Mouse (Mus musculus): ENCODE results near the gene Prg2. TPM values are rescaled to one million over a fixed set of nuclear protein-coding genes. Genes with fewer than 3 reads are reported as not detected.

The Prg2 gene
- polyA plus RNA-seq, 1 experiment from 2014 or later = not detected

GRCm38 (mm10) chr2:85009212-85009611 lies 29.0 kb downstream of the Prg2 start:
- Histone ChIP-seq H3K4me2 (ENCODE audit: low read depth) (no peak overlapping the region), H3K27me3 (ENCODE audit: control insufficient read depth, insufficient read depth, low read length) (no peaks in the 10 kb centered on the region), H3K4me3 (ENCODE audit: low read depth, low read length) (no peak overlapping the region), H3K27ac (ENCODE audit: low read depth, low read length) (no peak overlapping the region), H3K4me1 (ENCODE audit: control insufficient read depth, insufficient read depth, low read length) (no peaks in the 10 kb centered on the region), H3K9me3 (ENCODE audit: control insufficient read depth, low read length) (no peaks in the 10 kb centered on the region), H3K9ac (ENCODE audit: low read length) (no peak overlapping the region), H3K36me3 (ENCODE audit: control insufficient read depth, insufficient read depth, low read length) (no peaks in the 10 kb centered on the region)
- ATAC-seq (ENCODE audit: insufficient read depth, low FRiP score, low TSS enrichment) (no peak), DNase-seq (ENCODE audit: low spot score) (no peak)
- 67% methylated on average over 2 of the region's 2 CpGs for WGBS

GRCm38 (mm10) chr2:85011906-85012604 lies 31.8 kb downstream of the Prg2 start:
- H3K9me3 ChIP-seq (ENCODE audit: control insufficient read depth, low read length) = no peaks in the 10 kb centered on the region
- H3K4me1 ChIP-seq (ENCODE audit: control insufficient read depth, insufficient read depth, low read length) = no peaks in the 10 kb centered on the region
- WGBS = 62% methylated on average over 9 of the region's 9 CpGs
- no peaks in the 10 kb centered on the region for H3K36me3 ChIP-seq (ENCODE audit: control insufficient read depth, insufficient read depth, low read length)
- no peak overlapping the region for H3K4me2 ChIP-seq (ENCODE audit: low read depth)
- no peak overlapping the region for H3K27ac ChIP-seq (ENCODE audit: low read depth, low read length)
- no peak overlapping the region for H3K4me3 ChIP-seq (ENCODE audit: low read depth, low read length)
- no peak for DNase-seq (ENCODE audit: low spot score)
- no peaks in the 10 kb centered on the region for H3K27me3 ChIP-seq (ENCODE audit: control insufficient read depth, insufficient read depth, low read length)
- no peak for ATAC-seq (ENCODE audit: insufficient read depth, low FRiP score, low TSS enrichment)
- H3K9ac ChIP-seq (ENCODE audit: low read length) = no peak overlapping the region

- Histone ChIP-seq H3K9ac (ENCODE audit: low read length) (no peak overlapping the region), H3K36me3 (ENCODE audit: control insufficient read depth, insufficient read depth, low read length) (no peaks in the 10 kb centered on the region), H3K27ac (ENCODE audit: low read depth, low read length) (no peak overlapping the region), H3K27me3 (ENCODE audit: control insufficient read depth, insufficient read depth, low read length) (no peaks in the 10 kb centered on the region), H3K4me3 (ENCODE audit: low read depth, low read length) (no peak overlapping the region), H3K4me2 (ENCODE audit: low read depth) (no peak overlapping the region), H3K4me1 (ENCODE audit: control insufficient read depth, insufficient read depth, low read length) (no peaks in the 10 kb centered on the region), H3K9me3 (ENCODE audit: control insufficient read depth, low read length) (no peaks in the 10 kb centered on the region)
- no peak for ATAC-seq (ENCODE audit: insufficient read depth, low FRiP score, low TSS enrichment)
- no peak for DNase-seq (ENCODE audit: low spot score)
- 90% methylated on average over 14 of the region's 14 CpGs for WGBS
Observed at GRCm38 (mm10) chr2:85012679-85013078, 32.4 kb downstream of the Prg2 start.

GRCm38 (mm10) chr2:85013826-85014587 lies 33.7 kb downstream of the Prg2 start:
- no peaks in the 10 kb centered on the region for H3K36me3 ChIP-seq (ENCODE audit: control insufficient read depth, insufficient read depth, low read length)
- H3K9ac ChIP-seq (ENCODE audit: low read length) = no peak overlapping the region
- no peaks in the 10 kb centered on the region for H3K9me3 ChIP-seq (ENCODE audit: control insufficient read depth, low read length)
- no peaks in the 10 kb centered on the region for H3K4me1 ChIP-seq (ENCODE audit: control insufficient read depth, insufficient read depth, low read length)
- no peak overlapping the region for H3K4me3 ChIP-seq (ENCODE audit: low read depth, low read length)
- ATAC-seq (ENCODE audit: insufficient read depth, low FRiP score, low TSS enrichment) (no peak), DNase-seq (ENCODE audit: low spot score) (no peak)
- no peaks in the 10 kb centered on the region for H3K27me3 ChIP-seq (ENCODE audit: control insufficient read depth, insufficient read depth, low read length)
- no peak overlapping the region for H3K27ac ChIP-seq (ENCODE audit: low read depth, low read length)
- 85% methylated on average over 5 of the region's 5 CpGs for WGBS
- H3K4me2 ChIP-seq (ENCODE audit: low read depth) = no peak overlapping the region

GRCm38 (mm10) chr2:85014588-85014982 lies 34.3 kb downstream of the Prg2 start:
- Histone ChIP-seq H3K36me3 (ENCODE audit: control insufficient read depth, insufficient read depth, low read length) (no peaks in the 10 kb centered on the region), H3K27me3 (ENCODE audit: control insufficient read depth, insufficient read depth, low read length) (no peaks in the 10 kb centered on the region), H3K9me3 (ENCODE audit: control insufficient read depth, low read length) (no peaks in the 10 kb centered on the region), H3K9ac (ENCODE audit: low read length) (no peak overlapping the region), H3K4me1 (ENCODE audit: control insufficient read depth, insufficient read depth, low read length) (no peaks in the 10 kb centered on the region), H3K4me2 (ENCODE audit: low read depth) (no peak overlapping the region), H3K4me3 (ENCODE audit: low read depth, low read length) (no peak overlapping the region), H3K27ac (ENCODE audit: low read depth, low read length) (no peak overlapping the region)
- ATAC-seq (ENCODE audit: insufficient read depth, low FRiP score, low TSS enrichment) (peak; percentile 9; the same call in 1 of the 2 replicates), DNase-seq (ENCODE audit: low spot score) (no peak)
- WGBS = 62% methylated on average over 3 of the region's 3 CpGs

GRCm38 (mm10) chr2:85022043-85022442 lies 41.8 kb downstream of the Prg2 start:
- DNase-seq (ENCODE audit: low spot score) = no peak

GRCm38 (mm10) chr2:85026178-85026577 lies 45.9 kb downstream of the Prg2 start:
- Histone ChIP-seq H3K27me3 (ENCODE audit: control insufficient read depth, insufficient read depth, low read length) (no peaks in the 10 kb centered on the region), H3K4me2 (ENCODE audit: low read depth) (no peak overlapping the region), H3K27ac (ENCODE audit: low read depth, low read length) (no peak overlapping the region), H3K36me3 (ENCODE audit: control insufficient read depth, insufficient read depth, low read length) (no peaks in the 10 kb centered on the region), H3K9me3 (ENCODE audit: control insufficient read depth, low read length) (no peaks in the 10 kb centered on the region), H3K4me3 (ENCODE audit: low read depth, low read length) (no peak overlapping the region), H3K4me1 (ENCODE audit: control insufficient read depth, insufficient read depth, low read length) (no peaks in the 10 kb centered on the region), H3K9ac (ENCODE audit: low read length) (no peak overlapping the region)
- WGBS = 80% methylated on average over 3 of the region's 3 CpGs
- DNase-seq (ENCODE audit: low spot score) (no peak), ATAC-seq (ENCODE audit: insufficient read depth, low FRiP score, low TSS enrichment) (no peak)

More at GRCm38 (mm10) chr2:85022043-85022442, 41.8 kb downstream of the Prg2 start:
- Histone ChIP-seq H3K27me3 (ENCODE audit: control insufficient read depth, insufficient read depth, low read length) (no peaks in the 10 kb centered on the region), H3K4me1 (ENCODE audit: control insufficient read depth, insufficient read depth, low read length) (no peaks in the 10 kb centered on the region), H3K27ac (ENCODE audit: low read depth, low read length) (no peak overlapping the region), H3K9ac (ENCODE audit: low read length) (no peak overlapping the region), H3K36me3 (ENCODE audit: control insufficient read depth, insufficient read depth, low read length) (no peaks in the 10 kb centered on the region), H3K9me3 (ENCODE audit: control insufficient read depth, low read length) (no peaks in the 10 kb centered on the region), H3K4me2 (ENCODE audit: low read depth) (no peak overlapping the region), H3K4me3 (ENCODE audit: low read depth, low read length) (no peak overlapping the region)
- no peak for ATAC-seq (ENCODE audit: insufficient read depth, low FRiP score, low TSS enrichment)
- 26% methylated on average over 4 of the region's 4 CpGs for WGBS

- Histone ChIP-seq H3K36me3 (ENCODE audit: control insufficient read depth, insufficient read depth, low read length) (no peaks in the 10 kb centered on the region), H3K4me3 (ENCODE audit: low read depth, low read length) (no peak overlapping the region), H3K9ac (ENCODE audit: low read length) (no peak overlapping the region), H3K4me1 (ENCODE audit: control insufficient read depth, insufficient read depth, low read length) (no peaks in the 10 kb centered on the region), H3K4me2 (ENCODE audit: low read depth) (no peak overlapping the region), H3K27ac (ENCODE audit: low read depth, low read length) (no peak overlapping the region), H3K27me3 (ENCODE audit: control insufficient read depth, insufficient read depth, low read length) (no peaks in the 10 kb centered on the region), H3K9me3 (ENCODE audit: control insufficient read depth, low read length) (no peaks in the 10 kb centered on the region)
- WGBS = 79% methylated on average over 5 of the region's 5 CpGs
- no peak for ATAC-seq (ENCODE audit: insufficient read depth, low FRiP score, low TSS enrichment)
- DNase-seq (ENCODE audit: low spot score) = no peak
Observed at GRCm38 (mm10) chr2:85027281-85027680, 47.0 kb downstream of the Prg2 start.

GRCm38 (mm10) chr2:85029897-85030296 lies 49.6 kb downstream of the Prg2 start:
- 52% methylated on average over 6 of the region's 6 CpGs for WGBS

More at GRCm38 (mm10) chr2:85029897-85030296, 49.6 kb downstream of the Prg2 start:
- no peaks in the 10 kb centered on the region for H3K27me3 ChIP-seq (ENCODE audit: control insufficient read depth, insufficient read depth, low read length)
- no peak for ATAC-seq (ENCODE audit: insufficient read depth, low FRiP score, low TSS enrichment)
- no peak for DNase-seq (ENCODE audit: low spot score)
- no peak overlapping the region for H3K27ac ChIP-seq (ENCODE audit: low read depth, low read length)
- no peak overlapping the region for H3K9ac ChIP-seq (ENCODE audit: low read length)
- H3K9me3 ChIP-seq (ENCODE audit: control insufficient read depth, low read length) = no peaks in the 10 kb centered on the region
- no peaks in the 10 kb centered on the region for H3K4me1 ChIP-seq (ENCODE audit: control insufficient read depth, insufficient read depth, low read length)
- H3K4me2 ChIP-seq (ENCODE audit: low read depth) = no peak overlapping the region
- no peak overlapping the region for H3K4me3 ChIP-seq (ENCODE audit: low read depth, low read length)
- H3K36me3 ChIP-seq (ENCODE audit: control insufficient read depth, insufficient read depth, low read length) = no peaks in the 10 kb centered on the region

Data from neural tube, embryonic 11.5 days (tissue).